Mouse (Mus musculus) G1E-ER4 (cell line): ENCODE measurements around the gene Sla2. TPM values are rescaled to one million over a fixed set of nuclear protein-coding genes. Genes with fewer than 3 reads are reported as not detected.

ENCODE experiments used
- GATA1 ChIP-seq: IDR thresholded peaks from one replicate; pipeline ENCODE4 v1.8.0; 2012; ENCODE audit warnings: low read length, inconsistent platforms
- polyA plus RNA-seq: library from polyadenylated mRNA; stranded (reverse); fragments of >175 nt; gene quantifications from 2 replicates; pipeline ENCODE4 v1.2.3, GENCODE M21; 2012

Gene Sla2
- polyA plus RNA-seq, 1 experiment = 0.14 TPM

DNA sequence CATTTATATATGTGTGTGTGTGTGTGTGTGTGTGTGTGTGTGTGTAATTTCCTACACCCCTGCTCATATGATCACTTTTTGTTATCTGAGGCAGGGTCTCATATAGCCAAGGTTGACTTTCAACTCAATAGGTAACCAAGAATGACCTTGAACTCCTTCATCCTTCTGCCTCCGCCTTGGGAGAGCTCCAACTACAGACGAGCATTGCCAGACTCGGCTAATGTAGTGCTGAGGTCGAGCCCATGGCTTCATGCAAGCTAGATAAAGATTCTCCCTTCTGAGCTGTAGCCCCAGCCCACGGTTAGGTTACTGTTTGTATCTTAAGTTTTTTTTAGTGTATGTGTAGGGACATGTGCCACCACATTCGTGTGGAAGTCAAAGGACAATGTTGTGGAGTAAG, 14.9 kb upstream of the Sla2 start:
- TF ChIP-seq GATA1 = no peak

DNA sequence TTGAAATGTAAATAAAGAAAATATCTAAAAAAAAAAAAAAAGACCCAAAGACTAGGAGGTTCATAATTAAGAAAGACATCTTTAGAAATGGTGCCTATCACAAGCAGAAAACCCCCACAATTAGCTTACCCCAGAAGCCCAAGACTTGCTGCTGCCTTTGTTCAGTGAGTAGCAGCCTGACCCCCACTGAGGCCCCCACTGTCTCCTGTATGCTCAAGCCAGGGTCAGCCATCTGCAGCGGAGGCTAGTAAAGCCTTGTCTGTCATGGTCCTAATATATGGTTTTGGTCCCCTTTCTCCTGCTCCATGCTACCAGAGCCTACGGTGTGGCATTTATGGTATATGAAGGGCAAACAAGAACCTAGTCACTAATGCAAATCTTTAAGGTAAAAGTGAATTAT, 14.4 kb upstream of the Sla2 start:
- no peak for TF ChIP-seq GATA1

DNA sequence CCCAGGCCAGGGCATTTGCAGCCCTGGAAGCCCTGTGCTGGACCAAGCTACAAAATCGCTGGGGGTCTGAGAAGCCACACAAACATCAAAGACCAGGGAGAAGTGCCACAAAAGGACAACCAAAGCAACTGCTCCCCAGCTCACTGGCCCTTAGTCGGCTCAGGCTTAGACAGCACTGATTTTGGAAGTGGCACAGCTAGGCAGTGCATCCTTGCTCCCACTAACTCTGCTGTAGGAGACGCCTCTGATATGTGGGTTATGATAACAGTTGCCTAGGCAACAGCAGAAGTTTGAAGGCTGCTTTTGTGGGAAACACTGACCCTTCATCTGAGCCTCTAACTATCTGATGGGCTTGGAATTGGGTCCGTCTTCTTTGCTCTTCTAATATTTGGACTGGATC, 12.2 kb upstream of the Sla2 start:
- TF ChIP-seq GATA1 = no peak

DNA sequence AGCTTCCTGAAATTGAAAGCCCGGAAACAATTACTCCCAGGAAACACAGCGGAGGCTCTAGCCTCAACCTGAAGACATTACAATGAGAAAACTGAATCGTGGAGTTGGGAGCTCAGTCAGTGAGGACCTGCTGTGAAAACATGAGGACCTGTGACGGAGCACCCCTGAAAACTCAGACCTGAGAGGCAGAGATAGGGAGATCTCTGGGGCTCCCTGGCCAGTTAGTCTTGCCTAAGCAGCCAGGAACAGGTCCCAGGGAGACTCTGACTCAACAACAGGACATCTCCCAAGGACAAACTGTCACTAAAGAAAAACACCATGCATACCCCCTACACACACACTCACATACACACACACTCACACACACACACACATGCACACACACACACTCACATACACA, 11.4 kb upstream of the Sla2 start:
- TF ChIP-seq GATA1 = no peak

DNA sequence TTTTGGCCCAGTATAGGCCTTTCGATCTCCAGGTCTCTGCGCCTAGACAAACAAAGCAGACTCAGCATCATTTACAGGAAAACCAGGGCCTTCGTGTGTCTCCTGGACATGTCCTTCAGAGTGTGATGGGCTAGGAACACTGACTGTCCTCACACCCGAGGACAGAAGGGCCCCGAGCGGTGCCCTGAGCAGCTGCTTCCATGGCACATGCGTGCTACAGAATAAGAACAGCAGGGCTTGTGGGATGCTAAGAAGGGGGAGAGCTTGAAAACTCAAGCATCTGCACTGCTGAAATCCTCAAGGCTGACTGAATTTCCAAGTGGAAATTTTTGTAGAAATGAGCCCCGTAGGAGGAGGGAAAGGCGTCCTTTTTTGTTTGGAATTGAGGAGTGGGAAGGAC, 10.0 kb upstream of the Sla2 start:
- no peak for TF ChIP-seq GATA1

DNA sequence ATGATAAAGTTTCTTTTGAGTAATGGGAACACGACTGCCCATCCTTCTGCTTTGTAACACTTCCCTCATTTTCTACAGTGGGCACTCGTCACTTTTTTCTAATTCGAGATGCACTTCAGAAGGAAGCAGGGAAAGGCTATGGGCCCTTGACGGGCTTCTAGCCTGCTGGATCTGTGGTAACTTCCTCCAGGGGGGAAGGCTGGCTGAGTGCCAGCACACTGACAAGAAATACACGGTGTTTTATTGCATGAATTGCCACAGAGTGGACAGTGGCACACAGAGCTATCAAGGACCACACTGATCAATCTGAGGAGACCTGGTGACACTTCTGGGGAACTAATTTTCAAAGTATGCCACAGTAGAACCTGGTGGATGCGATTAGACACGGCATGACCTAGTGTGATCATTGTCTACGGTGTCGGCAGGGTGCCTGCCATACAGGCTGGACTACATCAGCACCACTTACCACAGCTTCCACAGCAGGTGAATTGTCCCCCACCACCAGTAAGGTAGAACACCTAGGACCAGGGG, 9.5 kb upstream of the Sla2 start:
- no peak for TF ChIP-seq GATA1

DNA sequence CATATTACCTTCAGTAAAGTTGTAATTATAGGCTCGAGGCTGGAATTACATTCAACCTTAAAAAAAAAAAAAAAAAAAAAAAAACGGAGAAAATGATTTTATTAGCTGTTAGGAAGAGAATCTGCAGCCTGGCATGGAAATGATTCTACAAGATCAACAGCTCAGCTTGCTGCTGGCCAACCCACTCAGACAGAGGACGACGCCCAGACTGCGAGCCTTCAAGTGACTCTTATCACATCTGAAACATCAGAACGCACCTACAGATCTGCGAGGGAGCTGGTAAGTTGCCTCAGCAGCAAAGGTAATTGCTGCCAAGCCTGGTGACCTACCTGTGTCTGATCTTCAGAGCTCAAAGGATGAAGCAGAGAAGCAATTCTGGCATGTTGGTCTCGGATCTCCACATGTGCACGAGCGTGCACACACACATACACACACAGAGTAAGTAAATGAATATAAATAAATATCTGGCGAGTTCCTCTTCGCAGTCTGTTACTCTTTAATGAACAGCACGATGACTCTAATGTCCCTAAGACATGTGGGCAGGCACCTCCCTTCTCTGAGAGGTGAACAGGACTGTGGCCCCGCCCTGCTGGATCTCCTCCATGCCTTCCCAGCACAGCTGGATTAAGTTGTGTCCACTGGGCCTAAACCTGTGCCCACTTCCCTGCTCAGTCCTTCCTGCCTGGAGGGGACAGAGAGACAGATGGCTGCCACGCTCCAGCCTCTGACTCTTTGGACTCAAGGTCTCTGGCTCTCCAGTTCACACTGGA, 7.7 kb upstream of the Sla2 start:
- TF ChIP-seq GATA1 = no peak

DNA sequence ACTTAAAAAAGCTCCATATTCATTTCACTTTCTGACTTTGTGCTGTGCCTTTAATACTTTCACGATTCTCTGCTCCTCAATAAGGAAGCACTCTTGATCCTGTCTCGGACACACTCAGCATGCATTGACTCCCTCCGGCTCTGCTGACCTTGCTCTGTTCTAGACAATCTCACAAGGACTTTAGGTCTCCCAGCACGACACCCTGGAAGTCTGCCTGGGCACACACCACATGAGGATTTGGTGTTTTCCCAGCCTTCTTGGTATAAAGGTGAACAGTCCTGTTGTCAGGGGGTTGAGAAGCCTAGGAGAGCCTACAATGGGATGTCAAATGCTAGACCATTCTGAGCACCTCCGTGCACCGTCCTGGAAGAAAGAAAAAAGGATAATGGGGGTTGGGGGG, 5.8 kb upstream of the Sla2 start:
- no peak for TF ChIP-seq GATA1

DNA sequence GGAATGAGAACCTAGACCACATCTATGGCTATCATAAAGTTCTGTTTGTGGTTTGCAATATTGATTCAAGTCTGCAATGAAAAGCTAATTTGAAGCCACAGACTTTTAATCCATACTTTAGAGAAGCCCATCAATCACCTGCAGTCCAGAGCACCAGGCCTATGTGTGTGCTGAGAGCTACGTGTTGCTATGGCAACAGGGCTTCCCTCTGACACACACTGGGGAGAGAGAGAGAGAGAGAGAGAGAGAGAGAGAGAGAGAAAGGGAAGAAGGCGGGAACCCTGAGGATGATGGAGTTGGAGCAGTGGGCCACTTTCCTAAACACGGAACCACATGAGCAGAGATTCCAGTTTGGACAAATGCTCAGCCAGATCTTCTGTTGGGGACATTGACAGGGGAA, 5.2 kb upstream of the Sla2 start:
- TF ChIP-seq GATA1 = no peak

DNA sequence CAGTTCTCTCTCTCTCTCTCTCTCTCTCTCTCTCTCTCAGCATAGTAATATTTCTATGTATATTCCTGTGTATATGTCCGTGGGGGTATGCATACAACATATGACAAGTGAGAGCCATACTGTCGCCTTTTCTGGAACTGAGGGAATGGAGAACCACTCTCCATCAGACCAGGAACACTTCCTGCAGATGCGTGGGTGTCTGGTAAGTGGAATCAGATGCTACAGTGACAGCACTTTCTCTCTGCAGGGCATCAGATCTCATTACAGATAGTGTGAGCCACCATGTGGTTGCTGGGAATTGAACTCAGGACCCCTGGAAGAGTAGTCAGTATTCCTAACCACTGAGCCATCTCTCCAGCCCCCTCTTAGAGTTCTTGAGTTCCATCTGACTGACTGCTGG, 1.5 kb upstream of the Sla2 start:
- no peak for TF ChIP-seq GATA1

DNA sequence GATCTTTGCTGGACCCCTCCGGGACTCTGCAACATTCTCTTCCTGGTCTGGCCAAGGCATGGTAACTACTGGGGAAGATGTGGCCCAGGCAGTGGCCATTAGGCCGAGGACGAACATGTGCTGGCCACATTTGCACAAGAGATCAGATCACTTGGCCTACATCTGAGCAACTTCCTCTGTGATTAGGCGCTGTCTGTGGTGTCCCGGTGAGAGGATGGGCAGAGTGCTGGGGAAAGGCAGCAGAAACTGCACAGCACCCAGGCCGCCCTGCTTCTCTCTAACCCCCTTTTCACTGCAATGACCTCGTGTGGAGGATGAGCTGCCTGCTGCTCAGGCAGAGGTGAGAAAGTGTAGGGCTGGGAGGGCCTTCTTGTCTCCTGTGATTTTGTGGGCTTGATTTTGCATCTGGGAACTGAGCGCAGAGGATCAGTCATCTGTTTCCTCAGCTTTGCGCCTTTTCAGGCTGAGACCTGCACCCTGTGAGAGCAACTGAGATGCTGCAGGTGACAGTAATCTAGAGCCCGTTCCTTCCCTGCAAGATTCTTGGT, 834 bp downstream of the Sla2 start:
- no peak for TF ChIP-seq GATA1

DNA sequence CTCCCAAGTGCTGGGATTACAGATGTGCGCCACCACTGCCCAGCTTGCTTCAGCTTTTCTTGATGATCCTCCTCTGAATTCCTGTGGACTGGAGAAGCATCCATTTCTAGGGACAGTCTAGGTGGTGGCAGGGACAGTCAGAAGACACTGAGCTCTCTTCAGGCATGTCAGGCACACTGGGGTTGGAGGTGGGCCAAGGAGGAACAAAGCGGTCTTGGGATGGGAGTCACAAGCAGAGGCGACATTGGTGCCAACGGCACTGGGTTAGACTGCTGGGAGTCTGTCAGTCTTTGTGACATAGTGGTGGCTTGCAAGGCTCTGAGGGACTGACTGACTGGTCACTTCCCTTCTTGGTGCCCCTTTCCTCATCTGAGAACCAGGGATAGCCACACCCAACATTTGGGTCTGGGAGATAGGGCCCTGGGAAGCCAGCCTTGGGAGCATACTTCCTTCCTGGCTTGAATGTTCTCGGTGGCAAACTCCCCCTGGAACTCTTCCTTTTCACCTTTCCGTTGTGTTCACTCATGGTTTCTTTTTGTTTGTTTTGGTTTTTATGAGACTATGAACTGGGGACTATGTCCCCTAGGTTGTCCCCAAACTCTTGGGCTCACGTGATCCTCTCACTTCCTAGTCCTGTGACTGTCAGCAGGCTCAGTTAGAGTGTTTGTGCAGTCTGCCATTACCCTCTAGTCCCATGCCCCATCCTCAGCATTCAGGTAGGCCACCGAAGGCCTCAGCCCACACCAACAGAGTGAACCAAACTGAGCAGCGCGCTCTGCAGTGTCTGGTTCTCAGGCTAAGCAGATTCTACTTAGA, 2.4 kb downstream of the Sla2 start:
- no peak for TF ChIP-seq GATA1

DNA sequence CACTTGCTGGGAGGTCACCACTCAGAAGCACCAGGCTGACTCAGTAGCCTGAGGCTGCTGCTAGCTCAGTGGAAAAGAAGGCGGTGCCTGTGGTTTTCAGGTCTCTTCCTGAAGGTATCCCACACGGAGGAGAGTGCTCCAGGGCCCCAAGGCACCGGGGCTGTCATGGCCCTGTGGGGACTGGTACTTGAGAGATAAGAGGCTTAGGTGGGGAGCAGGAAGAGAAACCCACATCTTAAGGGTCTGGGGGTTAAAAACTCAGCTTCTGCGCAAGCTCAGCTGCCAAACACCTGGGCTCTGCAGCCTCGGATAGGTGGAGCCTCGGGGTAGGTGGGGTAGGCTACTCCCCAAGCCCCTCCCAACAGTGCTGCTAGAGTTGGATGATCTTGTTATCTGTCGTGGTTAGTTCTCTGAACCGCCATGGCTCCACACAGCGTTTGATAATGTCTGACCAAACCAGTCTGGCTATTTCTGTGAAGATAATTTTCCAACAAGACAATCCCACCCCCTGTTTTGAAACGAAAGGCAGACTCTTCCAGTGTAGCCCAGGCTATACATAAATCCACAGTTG, 4.5 kb downstream of the Sla2 start:
- peak; percentile 91 for TF ChIP-seq GATA1

DNA sequence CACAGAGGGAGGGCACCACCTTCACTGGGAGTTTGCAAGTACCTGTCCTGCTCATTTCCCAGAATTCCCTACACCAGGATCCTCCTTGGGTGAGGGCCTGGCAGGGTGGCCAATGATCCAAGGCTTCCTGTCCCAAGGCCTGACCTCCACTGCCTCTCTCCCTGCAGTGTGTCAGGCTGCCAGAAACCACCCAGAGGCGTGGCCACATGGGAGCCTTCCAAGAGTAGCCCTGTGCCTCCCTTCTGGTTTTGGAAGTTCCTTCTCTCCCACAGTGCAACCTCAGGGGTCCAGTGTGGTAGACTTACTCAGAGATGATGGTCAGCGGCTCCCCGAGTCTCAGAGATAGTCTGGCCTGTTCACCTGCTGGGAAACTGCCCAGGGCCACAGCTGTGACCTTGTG, 7.5 kb downstream of the Sla2 start:
- no peak for TF ChIP-seq GATA1

DNA sequence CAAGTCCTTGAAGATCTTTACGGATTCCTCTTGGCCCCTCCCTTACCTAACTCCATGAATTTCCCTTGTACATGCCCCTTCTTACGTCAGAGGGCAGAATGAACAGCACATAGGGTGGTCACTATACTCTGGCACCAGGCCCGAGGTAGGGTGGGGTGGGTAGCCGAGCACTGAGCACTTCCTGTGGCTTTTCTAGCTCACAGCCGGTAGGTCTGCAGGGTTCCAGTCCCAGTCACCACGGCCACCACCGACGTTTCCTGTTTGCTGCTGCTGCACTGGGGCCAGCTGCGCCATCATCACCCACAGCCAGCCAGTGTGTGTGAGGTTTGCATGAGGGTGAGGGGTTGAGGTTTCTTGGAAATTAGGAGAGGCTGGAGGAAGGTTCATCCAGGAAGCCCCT, 9.3 kb downstream of the Sla2 start:
- TF ChIP-seq GATA1 = no peak
